Mouse (Mus musculus) kidney, adult 8-10 months (tissue): ENCODE results near the gene Slc25a48.

Experiments used
- DNase-seq, 2 experiments: peaks; one replicate each; pipeline ENCODE4 v3.0.0; 2022

Slc25a48 gene

GRCm38 (mm10) chr13:56438211-56439075, at the start of gene Slc25a48:
Slc25a48 (plus strand) TSS chr13:56438355.
- peak; percentile 86 to 93 for DNase-seq

GRCm38 (mm10) chr13:56397572-56397971, 40.6 kb upstream of the Slc25a48 start:
- DNase-seq: no peak

- no peak for DNase-seq
These were observed 37.0 kb upstream of the Slc25a48 start for GRCm38 (mm10) chr13:56401186-56401585.

- no peak for DNase-seq
These were observed 34.6 kb upstream of the Slc25a48 start for GRCm38 (mm10) chr13:56403381-56404086.

GRCm38 (mm10) chr13:56404511-56405140, 33.5 kb upstream of the Slc25a48 start:
- DNase-seq: no peak

GRCm38 (mm10) chr13:56412286-56412873, 25.8 kb upstream of the Slc25a48 start:
- no peak for DNase-seq

GRCm38 (mm10) chr13:56418685-56419483, 19.3 kb upstream of the Slc25a48 start:
- no peak for DNase-seq

- no peak for DNase-seq
These were observed 18.6 kb upstream of the Slc25a48 start for GRCm38 (mm10) chr13:56419538-56419937.

- DNase-seq: peak; percentile 52 to 84
These were observed 16.0 kb upstream of the Slc25a48 start for GRCm38 (mm10) chr13:56422072-56422723.

GRCm38 (mm10) chr13:56425931-56426330, 12.2 kb upstream of the Slc25a48 start:
- DNase-seq: no peak

- DNase-seq: no peak
These were observed 11.8 kb upstream of the Slc25a48 start, which contains the start of gene Gm3045 for GRCm38 (mm10) chr13:56426365-56426764. Gm3045 (plus strand) TSS chr13:56426594.

GRCm38 (mm10) chr13:56428724-56429500, 9.2 kb upstream of the Slc25a48 start:
- peak; percentile 63 to 80 for DNase-seq

- no peak for DNase-seq
These were observed 5.7 kb upstream of the Slc25a48 start for GRCm38 (mm10) chr13:56432496-56432895.

GRCm38 (mm10) chr13:56433466-56433865, 4.7 kb upstream of the Slc25a48 start:
- peak in 1 of 2 experiments; percentile 67 for DNase-seq

GRCm38 (mm10) chr13:56434311-56434751, 3.8 kb upstream of the Slc25a48 start:
- peak; percentile 88 to 90 for DNase-seq

GRCm38 (mm10) chr13:56435615-56436287, 2.4 kb upstream of the Slc25a48 start:
- DNase-seq: peak in 1 of 2 experiments; percentile 31

GRCm38 (mm10) chr13:56443411-56443810, 5.3 kb downstream of the Slc25a48 start:
- DNase-seq: no peak

- no peak for DNase-seq
These were observed 6.0 kb downstream of the Slc25a48 start for GRCm38 (mm10) chr13:56444112-56444511.

GRCm38 (mm10) chr13:56444996-56445395, 6.8 kb downstream of the Slc25a48 start:
- DNase-seq: no peak
